In the genomic region with DNA sequence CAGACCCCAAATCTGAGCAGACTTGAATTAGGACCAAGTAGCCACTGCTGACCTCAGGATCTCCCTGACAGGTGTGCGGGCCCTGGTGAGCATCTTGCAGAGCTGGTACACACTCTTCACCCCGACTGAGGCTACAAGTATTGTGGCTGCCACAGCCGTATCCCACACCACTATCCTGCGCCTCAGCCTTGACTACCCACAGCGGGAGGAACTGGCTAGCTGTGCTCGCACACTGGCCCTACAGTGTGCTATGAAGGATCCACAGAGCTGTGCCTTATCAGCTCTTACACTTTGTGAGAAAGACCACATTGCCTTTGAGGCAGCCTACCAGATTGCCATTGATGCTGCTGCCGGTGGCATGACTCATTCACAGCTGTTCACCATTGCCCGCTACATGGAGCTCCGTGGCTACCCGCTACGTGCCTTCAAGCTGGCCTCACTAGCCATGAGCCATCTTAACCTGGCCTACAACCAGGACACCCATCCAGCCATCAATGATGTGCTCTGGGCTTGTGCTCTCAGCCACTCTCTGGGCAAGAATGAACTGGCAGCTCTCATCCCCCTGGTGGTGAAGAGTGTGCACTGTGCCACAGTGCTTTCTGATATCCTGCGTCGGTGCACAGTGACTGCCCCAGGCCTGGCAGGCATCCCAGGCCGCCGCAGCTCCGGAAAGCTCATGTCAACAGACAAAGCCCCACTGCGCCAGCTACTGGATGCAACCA, we compare ENCODE assay signal across 8 mouse cellular contexts. TPM values are rescaled to one million over a fixed set of nuclear protein-coding genes. Genes with fewer than 3 reads are reported as not detected.
DNase-seq lines count a peak whose midpoint lies in the region; ATAC-seq lines count a peak whose summit lies in the region.

No protein-coding gene starts in this region.

- no peaks in the 10 kb centered on the region for H3K9me3 ChIP-seq in forebrain, embryonic 13.5 days (replicated peaks)
- H3K9me3 ChIP-seq in hindbrain, embryonic 12.5 days (replicated peaks) = no peaks in the 10 kb centered on the region

- no peak overlapping the region for H3K9ac ChIP-seq in forebrain, embryonic 13.5 days
- H3K9ac ChIP-seq in hindbrain, embryonic 12.5 days = no peak overlapping the region

- no peaks in the 10 kb centered on the region for H3K27me3 ChIP-seq in forebrain, embryonic 13.5 days
- H3K27me3 ChIP-seq in hindbrain, embryonic 12.5 days = no peaks in the 10 kb centered on the region

- peak; percentile 84 for ATAC-seq in cerebellum, adult (ENCODE audit: insufficient number of reproducible peaks, low FRiP score, low TSS enrichment)
- peak; percentile 83 for ATAC-seq in forebrain, embryonic 13.5 days
- peak; percentile 85 for ATAC-seq in hindbrain, embryonic 12.5 days (ENCODE audit: low FRiP score)

- DNase-seq in ES-CJ7 (ENCODE audit: low read depth, low spot score) = peak; percentile 93
- DNase-seq in layer of hippocampus, adult 9-11 months = peak; percentile 85
- DNase-seq in lung, postnatal 10 days = peak; percentile 91
- DNase-seq in ovary, postnatal 14 days (ENCODE audit: low spot score) = peak; percentile 57
- DNase-seq in thymus, postnatal 25 days = peak; percentile 73

- WGBS in forebrain, embryonic 13.5 days = 65% methylated on average over 17 of the region's 17 CpGs
- WGBS in hindbrain, embryonic 12.5 days = 68% methylated on average over 17 of the region's 17 CpGs

- peaks cover 74% of the 10 kb centered on the region for H3K36me3 ChIP-seq in forebrain, embryonic 13.5 days (ENCODE audit: poor library complexity, severe bottlenecking)
- peaks cover 43% of the 10 kb centered on the region for H3K36me3 ChIP-seq in hindbrain, embryonic 12.5 days

- H3K4me2 ChIP-seq in forebrain, embryonic 13.5 days = no peak overlapping the region
- no peak overlapping the region for H3K4me2 ChIP-seq in hindbrain, embryonic 12.5 days (replicated peaks)

- peaks cover 10% of the 10 kb centered on the region; the same call in 1 of the 2 replicates for H3K4me1 ChIP-seq in forebrain, embryonic 13.5 days
- no peaks in the 10 kb centered on the region for H3K4me1 ChIP-seq in hindbrain, embryonic 12.5 days

- H3K27ac ChIP-seq in forebrain, embryonic 13.5 days = peak overlapping the region; percentile 51
- no peak overlapping the region for H3K27ac ChIP-seq in hindbrain, embryonic 12.5 days

- H3K4me3 ChIP-seq in forebrain, embryonic 13.5 days = no peak overlapping the region
- H3K4me3 ChIP-seq in hindbrain, embryonic 12.5 days = no peak overlapping the region

RNA-seq across cellular contexts. Expression of gene Urod, which starts 7.7 kb away (rescaled TPM):
- polyA plus RNA-seq in forebrain, embryonic 13.5 days (2015; fragmentation: Nextera tagmentation; extraction: Ambion mirVana) = 81.6 and 88.2 TPM in 2 replicates
- polyA plus RNA-seq in hindbrain, embryonic 12.5 days (2016; fragmentation: Nextera tagmentation; extraction: Ambion mirVana) = 87.5 and 90.2 TPM in 2 replicates

RNA-seq across cellular contexts. Expression of gene Hectd3, which starts 8.6 kb away (rescaled TPM):
- polyA plus RNA-seq in forebrain, embryonic 13.5 days (2015; fragmentation: Nextera tagmentation; extraction: Ambion mirVana) = 17.4 and 17.9 TPM in 2 replicates
- polyA plus RNA-seq in hindbrain, embryonic 12.5 days (2016; fragmentation: Nextera tagmentation; extraction: Ambion mirVana) = 20.2 and 20.6 TPM in 2 replicates

RNA-seq across cellular contexts. Expression of gene Eif2b3, which starts 32.6 kb away (rescaled TPM):
- polyA plus RNA-seq in forebrain, embryonic 13.5 days (2015; fragmentation: Nextera tagmentation; extraction: Ambion mirVana) = 42.5 and 45.7 TPM in 2 replicates
- polyA plus RNA-seq in hindbrain, embryonic 12.5 days (2016; fragmentation: Nextera tagmentation; extraction: Ambion mirVana) = 41.5 and 47.4 TPM in 2 replicates
